Mouse (Mus musculus): ENCODE results near the gene Rtl9. TPM values are rescaled to one million over a fixed set of nuclear protein-coding genes. Genes with fewer than 3 reads are reported as not detected.
A peak's percentile ranks its signal among the peaks of the same experiment; 100 is the strongest.

The Rtl9 gene
- polyA plus RNA-seq (2015; fragmentation: Nextera tagmentation; extraction: Ambion mirVana), result 0.28 and 0.54 TPM in 2 replicates

- Histone ChIP-seq H3K4me1 (ENCODE audit: control insufficient read depth, insufficient read depth, low read length) (no peaks in the 10 kb centered on the region), H3K27ac (ENCODE audit: low read length) (no peak within 1 kb of the TSS), H3K9me3 (ENCODE audit: control insufficient read depth, low read length) (no peaks in the 10 kb centered on the region), H3K4me3 (ENCODE audit: low read length) (no peak within 1 kb of the TSS), H3K9ac (ENCODE audit: low read depth, low read length) (no peak within 1 kb of the TSS), H3K27me3 (replicated peaks; ENCODE audit: control insufficient read depth, insufficient read depth, low read length) (no peaks in the 10 kb centered on the region), H3K4me2 (ENCODE audit: low read depth, low read length) (no peak within 1 kb of the TSS), H3K36me3 (ENCODE audit: control insufficient read depth, insufficient read depth, low read length) (no peaks in the 10 kb centered on the region)
- 96% methylated on average over 1 of the region's 1 CpGs for WGBS
- ATAC-seq, result no peak
Observed at GRCm38 (mm10) chrX:143099044-143099754, at the start of gene Rtl9. Gene Rtl9, plus strand, starts transcription at chrX:143099594.

GRCm38 (mm10) chrX:143051478-143051877, 47.9 kb upstream of the Rtl9 start:
- Histone ChIP-seq H3K27me3 (replicated peaks; ENCODE audit: control insufficient read depth, insufficient read depth, low read length) (0 out of 2 replicates have a peak, but pooled peaks cover 3% of the 10 kb centered on the region), H3K4me1 (ENCODE audit: control insufficient read depth, insufficient read depth, low read length) (no peaks in the 10 kb centered on the region), H3K4me3 (ENCODE audit: low read length) (no peak overlapping the region), H3K9ac (ENCODE audit: low read depth, low read length) (no peak overlapping the region), H3K4me2 (ENCODE audit: low read depth, low read length) (no peak overlapping the region), H3K9me3 (ENCODE audit: control insufficient read depth, low read length) (no peaks in the 10 kb centered on the region), H3K36me3 (ENCODE audit: control insufficient read depth, insufficient read depth, low read length) (no peaks in the 10 kb centered on the region), H3K27ac (ENCODE audit: low read length) (no peak overlapping the region)
- no peak for ATAC-seq

- H3K9ac ChIP-seq (ENCODE audit: low read depth, low read length), result no peak overlapping the region
- no peak overlapping the region for H3K4me2 ChIP-seq (ENCODE audit: low read depth, low read length)
- H3K4me1 ChIP-seq (ENCODE audit: control insufficient read depth, insufficient read depth, low read length), result no peaks in the 10 kb centered on the region
- H3K36me3 ChIP-seq (ENCODE audit: control insufficient read depth, insufficient read depth, low read length), result no peaks in the 10 kb centered on the region
- H3K27ac ChIP-seq (ENCODE audit: low read length), result no peak overlapping the region
- H3K4me3 ChIP-seq (ENCODE audit: low read length), result no peak overlapping the region
- WGBS, result 63% methylated on average over 4 of the region's 4 CpGs
- 0 out of 2 replicates have a peak, but pooled peaks cover 3% of the 10 kb centered on the region for H3K27me3 ChIP-seq (replicated peaks; ENCODE audit: control insufficient read depth, insufficient read depth, low read length)
- ATAC-seq, result no peak
- H3K9me3 ChIP-seq (ENCODE audit: control insufficient read depth, low read length), result no peaks in the 10 kb centered on the region
Observed at GRCm38 (mm10) chrX:143051921-143052320, 47.5 kb upstream of the Rtl9 start.

- Histone ChIP-seq H3K27ac (ENCODE audit: low read length) (no peak overlapping the region), H3K4me1 (ENCODE audit: control insufficient read depth, insufficient read depth, low read length) (0 out of 2 replicates have a peak, but pooled peaks cover 2% of the 10 kb centered on the region), H3K4me3 (ENCODE audit: low read length) (peak overlapping the region; percentile 20; the same call in 1 of the 2 replicates), H3K27me3 (replicated peaks; ENCODE audit: control insufficient read depth, insufficient read depth, low read length) (0 out of 2 replicates have a peak, but pooled peaks cover 6% of the 10 kb centered on the region), H3K9me3 (ENCODE audit: control insufficient read depth, low read length) (no peaks in the 10 kb centered on the region), H3K9ac (ENCODE audit: low read depth, low read length) (no peak overlapping the region), H3K4me2 (ENCODE audit: low read depth, low read length) (peak overlapping the region; percentile 44; the same call in 1 of the 2 replicates), H3K36me3 (ENCODE audit: control insufficient read depth, insufficient read depth, low read length) (no peaks in the 10 kb centered on the region)
- 11% methylated on average over 12 of the region's 12 CpGs for WGBS
- ATAC-seq, result peak; percentile 62
Observed at GRCm38 (mm10) chrX:143058829-143059228, 40.6 kb upstream of the Rtl9 start.

DNA sequence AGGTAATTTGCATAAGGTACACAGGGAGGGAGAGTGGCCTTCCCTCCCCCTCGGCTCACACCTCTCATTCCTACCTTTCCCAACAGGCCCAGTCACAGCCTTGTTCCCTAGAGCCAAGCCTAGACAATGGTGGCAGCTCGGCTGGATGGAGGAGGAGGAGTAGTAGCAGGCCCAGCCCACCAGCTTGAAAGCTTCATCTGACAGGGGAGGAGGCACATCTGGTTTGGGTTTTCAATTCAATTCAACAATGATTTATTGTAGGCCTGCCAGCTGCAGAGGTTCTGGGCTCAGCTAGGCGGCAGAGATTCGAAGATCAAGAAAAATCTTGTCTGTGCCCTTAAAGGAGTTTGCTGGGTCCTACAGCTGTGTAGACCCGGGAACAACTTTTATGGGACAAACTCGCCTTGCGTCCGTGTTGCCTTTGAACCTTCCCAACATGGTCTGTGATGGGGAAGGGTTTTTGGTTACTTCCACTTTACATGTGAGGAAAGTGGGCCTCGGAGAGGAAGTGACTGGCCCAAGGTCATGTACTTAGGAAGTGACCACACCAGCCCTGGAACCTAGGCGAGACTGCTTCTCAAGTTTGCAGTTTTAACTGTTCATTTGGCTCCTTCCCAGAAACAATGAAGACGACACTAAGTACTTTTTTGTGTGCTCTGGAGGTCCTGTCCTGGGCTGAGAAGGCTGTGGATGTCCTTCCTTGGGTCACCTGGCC, 36.6 kb upstream of the Rtl9 start:
- Histone ChIP-seq H3K4me2 (ENCODE audit: low read depth, low read length) (no peak overlapping the region), H3K27ac (ENCODE audit: low read length) (peak overlapping the region; percentile 56; the same call in 1 of the 2 replicates)

GRCm38 (mm10) chrX:143063780-143064179, 35.6 kb upstream of the Rtl9 start:
- ATAC-seq, result peak; percentile 51
- Histone ChIP-seq H3K36me3 (ENCODE audit: control insufficient read depth, insufficient read depth, low read length) (no peaks in the 10 kb centered on the region), H3K27ac (ENCODE audit: low read length) (peak overlapping the region; percentile 56), H3K4me3 (ENCODE audit: low read length) (no peak overlapping the region), H3K4me2 (ENCODE audit: low read depth, low read length) (no peak overlapping the region), H3K4me1 (ENCODE audit: control insufficient read depth, insufficient read depth, low read length) (peaks cover 2% of the 10 kb centered on the region; the same call in 1 of the 2 replicates), H3K9me3 (ENCODE audit: control insufficient read depth, low read length) (no peaks in the 10 kb centered on the region), H3K9ac (ENCODE audit: low read depth, low read length) (no peak overlapping the region; the same call in 1 of the 2 replicates), H3K27me3 (replicated peaks; ENCODE audit: control insufficient read depth, insufficient read depth, low read length) (0 out of 2 replicates have a peak, but pooled peaks cover 3% of the 10 kb centered on the region)
- WGBS, result 46% methylated on average over 7 of the region's 7 CpGs

More for the DNA sequence above, 36.6 kb upstream of the Rtl9 start:
- Histone ChIP-seq H3K4me3 (ENCODE audit: low read length) (no peak overlapping the region), H3K9me3 (ENCODE audit: control insufficient read depth, low read length) (no peaks in the 10 kb centered on the region), H3K9ac (ENCODE audit: low read depth, low read length) (no peak overlapping the region), H3K4me1 (ENCODE audit: control insufficient read depth, insufficient read depth, low read length) (peaks cover 2% of the 10 kb centered on the region; the same call in 1 of the 2 replicates), H3K27me3 (replicated peaks; ENCODE audit: control insufficient read depth, insufficient read depth, low read length) (0 out of 2 replicates have a peak, but pooled peaks cover 3% of the 10 kb centered on the region), H3K36me3 (ENCODE audit: control insufficient read depth, insufficient read depth, low read length) (no peaks in the 10 kb centered on the region)
- no peak for ATAC-seq
- WGBS, result 69% methylated on average over 11 of the region's 11 CpGs

DNA sequence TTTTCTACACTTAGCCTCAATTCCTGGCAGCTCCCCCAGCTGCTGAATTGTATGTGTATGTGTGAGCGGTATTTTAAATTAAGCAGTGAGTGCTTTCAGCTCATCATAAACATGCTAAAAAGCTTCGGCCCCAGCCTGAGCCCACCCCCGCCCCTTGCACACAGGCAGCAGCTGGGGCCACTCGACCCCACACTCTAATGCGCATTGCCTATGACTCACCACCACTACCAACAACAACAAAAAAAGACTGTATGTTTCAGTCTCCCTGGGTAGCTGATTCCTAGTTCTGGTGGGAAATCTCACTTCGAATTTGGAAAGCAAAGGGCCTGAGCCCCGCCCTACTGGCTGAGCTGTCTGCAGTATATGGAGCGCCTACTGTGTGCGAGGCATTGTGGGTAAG, 35.1 kb upstream of the Rtl9 start:
- Histone ChIP-seq H3K9me3 (ENCODE audit: control insufficient read depth, low read length) (no peaks in the 10 kb centered on the region), H3K4me3 (ENCODE audit: low read length) (no peak overlapping the region), H3K27ac (ENCODE audit: low read length) (peak overlapping the region; percentile 56; the same call in 1 of the 2 replicates), H3K9ac (ENCODE audit: low read depth, low read length) (no peak overlapping the region), H3K4me1 (ENCODE audit: control insufficient read depth, insufficient read depth, low read length) (peaks cover 2% of the 10 kb centered on the region; the same call in 1 of the 2 replicates), H3K4me2 (ENCODE audit: low read depth, low read length) (no peak overlapping the region), H3K36me3 (ENCODE audit: control insufficient read depth, insufficient read depth, low read length) (no peaks in the 10 kb centered on the region), H3K27me3 (replicated peaks; ENCODE audit: control insufficient read depth, insufficient read depth, low read length) (0 out of 2 replicates have a peak, but pooled peaks cover 3% of the 10 kb centered on the region)
- ATAC-seq, result peak; percentile 77
- WGBS, result 62% methylated on average over 9 of the region's 9 CpGs

- Histone ChIP-seq H3K9me3 (ENCODE audit: control insufficient read depth, low read length) (no peaks in the 10 kb centered on the region), H3K27ac (ENCODE audit: low read length) (no peak overlapping the region), H3K27me3 (replicated peaks; ENCODE audit: control insufficient read depth, insufficient read depth, low read length) (no peaks in the 10 kb centered on the region), H3K9ac (ENCODE audit: low read depth, low read length) (no peak overlapping the region), H3K4me1 (ENCODE audit: control insufficient read depth, insufficient read depth, low read length) (peaks cover 2% of the 10 kb centered on the region; the same call in 1 of the 2 replicates), H3K4me3 (ENCODE audit: low read length) (no peak overlapping the region), H3K36me3 (ENCODE audit: control insufficient read depth, insufficient read depth, low read length) (no peaks in the 10 kb centered on the region), H3K4me2 (ENCODE audit: low read depth, low read length) (no peak overlapping the region)
- ATAC-seq, result no peak
- WGBS, result 44% methylated on average over 17 of the region's 17 CpGs
Observed at GRCm38 (mm10) chrX:143066320-143067114, 32.9 kb upstream of the Rtl9 start.

DNA sequence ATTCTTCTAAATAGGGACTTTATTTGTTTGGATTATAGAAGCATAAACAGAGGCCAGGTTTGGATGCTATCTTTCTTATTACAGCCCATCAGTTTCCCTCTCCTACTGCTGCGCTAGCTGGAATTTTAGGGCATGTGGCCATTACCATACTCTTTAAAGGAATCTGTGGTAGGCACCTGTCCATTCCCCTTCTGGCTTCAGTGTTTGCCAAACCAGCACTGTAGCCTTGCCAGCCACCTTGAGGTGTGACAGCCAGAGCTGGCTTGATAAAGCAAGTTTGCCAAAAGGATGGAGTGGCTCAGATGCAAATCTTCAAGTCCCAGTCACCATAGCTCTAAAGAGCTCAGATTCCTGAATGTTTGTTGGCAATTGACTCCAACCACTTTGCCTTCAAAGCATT, 32.3 kb upstream of the Rtl9 start:
- Histone ChIP-seq H3K9me3 (ENCODE audit: control insufficient read depth, low read length) (no peaks in the 10 kb centered on the region), H3K9ac (ENCODE audit: low read depth, low read length) (no peak overlapping the region), H3K4me2 (ENCODE audit: low read depth, low read length) (no peak overlapping the region), H3K4me3 (ENCODE audit: low read length) (no peak overlapping the region), H3K27ac (ENCODE audit: low read length) (no peak overlapping the region), H3K4me1 (ENCODE audit: control insufficient read depth, insufficient read depth, low read length) (peaks cover 2% of the 10 kb centered on the region; the same call in 1 of the 2 replicates), H3K27me3 (replicated peaks; ENCODE audit: control insufficient read depth, insufficient read depth, low read length) (no peaks in the 10 kb centered on the region), H3K36me3 (ENCODE audit: control insufficient read depth, insufficient read depth, low read length) (no peaks in the 10 kb centered on the region)
- no peak for ATAC-seq
- 74% methylated on average over 1 of the region's 1 CpGs for WGBS

Measured in intestine, embryonic 16.5 days (tissue).